19 mouse cellular contexts compared by ENCODE assay signal in the genomic region with DNA sequence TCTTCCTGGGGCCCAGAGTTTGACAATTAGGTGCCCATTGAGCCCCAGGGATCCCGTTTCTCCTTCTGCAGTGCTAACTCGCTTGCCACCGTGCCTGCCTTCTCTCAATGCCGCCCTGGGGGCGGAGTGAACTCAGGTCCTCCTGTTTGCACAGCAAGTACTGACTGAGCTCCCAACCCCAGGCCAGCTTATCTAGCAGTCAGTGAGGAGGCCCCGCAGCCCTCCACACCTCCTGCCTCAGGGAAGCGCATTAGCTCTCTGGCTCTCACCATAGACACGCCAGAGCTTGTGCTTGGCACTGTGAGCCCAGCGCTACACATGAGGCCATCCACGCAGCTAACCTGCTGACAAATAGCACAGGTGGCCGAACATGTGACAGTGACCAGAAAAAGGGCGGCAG. TPM values are rescaled to one million over a fixed set of nuclear protein-coding genes. Genes with fewer than 3 reads are reported as not detected.
DNase-seq lines count a peak whose midpoint lies in the region; ATAC-seq and TF ChIP-seq lines count a peak whose summit lies in the region.
"Had no signal": no experiment of that assay in that cellular context is flagged by ENCODE, and none has a peak within 500 bp of the region (broad histone marks: within the 10 kb centered on the region; RNA-seq: fewer than 3 reads in every experiment).

No protein-coding gene starts in this region.

- peak; percentile 65 for DNase-seq in liver
- DNase-seq in liver, postnatal 0 days: no peak
- DNase-seq in embryonic facial prominence, embryonic 10.5 days (ENCODE audit: low spot score): no peak
- DNase-seq in intestine, embryonic 14.5 days (ENCODE audit: low spot score): peak; percentile 64
- DNase-seq in layer of hippocampus, adult 18-20 months (ENCODE audit: low spot score in 2 of 2): no peak
- DNase-seq in ovary, postnatal 14 days (ENCODE audit: low spot score): no peak
- DNase-seq in kidney, postnatal 14 days: no peak
- DNase-seq: adrenal gland, postnatal 25 days; cerebellum, postnatal 14 days; gastrocnemius, adult 2 months; retina, postnatal 1 day; thymus, adult 18-20 months had no signal

- TF ChIP-seq EP300 in liver, postnatal 0 days (IDR thresholded peaks at IDR 0.05; ENCODE audit: low read depth): no peak

- H3K9ac ChIP-seq in liver, postnatal 0 days (replicated peaks): no peak overlapping the region
- H3K9ac ChIP-seq in intestine, embryonic 14.5 days (ENCODE audit: low read length): no peak overlapping the region
- H3K9ac ChIP-seq: forebrain, embryonic 15.5 days; hindbrain, embryonic 15.5 days had no signal

- H3K27me3 ChIP-seq in liver, postnatal 0 days (ENCODE audit: insufficient read depth, low read length): 0 out of 2 replicates have a peak, but pooled peaks cover 4% of the 10 kb centered on the region
- H3K27me3 ChIP-seq in embryonic facial prominence, embryonic 10.5 days (replicated peaks; ENCODE audit: low read depth, poor library complexity, severe bottlenecking): peaks cover 16% of the 10 kb centered on the region; the same call in 1 of the 2 replicates
- no peaks in the 10 kb centered on the region for H3K27me3 ChIP-seq in intestine, embryonic 14.5 days (replicated peaks; ENCODE audit: control insufficient read depth, insufficient read depth, low read length)
- H3K27me3 ChIP-seq: forebrain, embryonic 15.5 days; hindbrain, embryonic 15.5 days had no signal

- no peak overlapping the region for H3K4me3 ChIP-seq in liver, postnatal 0 days (ENCODE audit: low read depth, low read length)
- H3K4me3 ChIP-seq in embryonic facial prominence, embryonic 10.5 days: no peak overlapping the region
- H3K4me3 ChIP-seq in intestine, embryonic 14.5 days (ENCODE audit: low read depth, low read length): no peak overlapping the region
- H3K4me3 ChIP-seq: forebrain, embryonic 15.5 days; gastrocnemius, adult 2 months; heart, embryonic 12.5 days; hindbrain, embryonic 15.5 days; limb, embryonic 10.5 days had no signal

- TF ChIP-seq CTCF in liver, postnatal 0 days (IDR thresholded peaks at IDR 0.05; ENCODE audit: low read depth): no peak

- no peak overlapping the region for H3K27ac ChIP-seq in liver, postnatal 0 days (ENCODE audit: low read depth)
- 0 out of 2 replicates have a peak overlapping the region, but pooled peaks have one; percentile 16 for H3K27ac ChIP-seq in embryonic facial prominence, embryonic 10.5 days (replicated peaks)
- H3K27ac ChIP-seq in intestine, embryonic 14.5 days (ENCODE audit: low read depth): no peak overlapping the region
- H3K27ac ChIP-seq: forebrain, embryonic 15.5 days; gastrocnemius, adult 2 months; hindbrain, embryonic 15.5 days; kidney, postnatal 0 days; macrophage had no signal

- H3K4me2 ChIP-seq in liver, postnatal 0 days (ENCODE audit: low read depth, low read length): no peak overlapping the region
- no peak overlapping the region for H3K4me2 ChIP-seq in intestine, embryonic 14.5 days (ENCODE audit: low read length)
- H3K4me2 ChIP-seq: forebrain, embryonic 15.5 days; hindbrain, embryonic 15.5 days had no signal

- no peaks in the 10 kb centered on the region for H3K9me3 ChIP-seq in liver, postnatal 0 days (ENCODE audit: low read length)
- no peaks in the 10 kb centered on the region for H3K9me3 ChIP-seq in embryonic facial prominence, embryonic 10.5 days
- H3K9me3 ChIP-seq in intestine, embryonic 14.5 days (ENCODE audit: control insufficient read depth, low read length): no peaks in the 10 kb centered on the region
- H3K9me3 ChIP-seq: forebrain, embryonic 15.5 days; heart, embryonic 12.5 days; hindbrain, embryonic 15.5 days; limb, embryonic 10.5 days had no signal

- WGBS in liver, postnatal 0 days (ENCODE audit: insufficient replicate concordance): 43% methylated on average over 12 of the region's 12 CpGs
- 58% methylated on average over 12 of the region's 12 CpGs for WGBS in embryonic facial prominence, embryonic 10.5 days
- WGBS in intestine, embryonic 14.5 days: 39% methylated on average over 12 of the region's 12 CpGs

- H3K4me1 ChIP-seq in liver, postnatal 0 days (ENCODE audit: insufficient read depth): peaks cover 13% of the 10 kb centered on the region
- peaks cover 28% of the 10 kb centered on the region for H3K4me1 ChIP-seq in embryonic facial prominence, embryonic 10.5 days
- H3K4me1 ChIP-seq in intestine, embryonic 14.5 days (replicated peaks; ENCODE audit: control insufficient read depth, insufficient read depth, low read length): peaks cover 37% of the 10 kb centered on the region

- no peaks in the 10 kb centered on the region for H3K36me3 ChIP-seq in liver, postnatal 0 days (replicated peaks; ENCODE audit: insufficient read depth, low read length)
- no peaks in the 10 kb centered on the region for H3K36me3 ChIP-seq in embryonic facial prominence, embryonic 10.5 days (replicated peaks)
- no peaks in the 10 kb centered on the region for H3K36me3 ChIP-seq in intestine, embryonic 14.5 days (ENCODE audit: control insufficient read depth, insufficient read depth, low read length)
- H3K36me3 ChIP-seq: forebrain, embryonic 15.5 days; heart, embryonic 12.5 days; hindbrain, embryonic 15.5 days; limb, embryonic 10.5 days had no signal

- ATAC-seq in liver, postnatal 0 days: no peak; the same call in 1 of the 2 replicates
- peak; percentile 41; the same call in 1 of the 2 replicates for ATAC-seq in intestine, embryonic 14.5 days (replicated peaks; ENCODE audit: low FRiP score, low TSS enrichment, low read depth)
- ATAC-seq in megakaryocyte progenitor cell, adult 5-6 weeks (replicated peaks; ENCODE audit: poor library complexity): peak; percentile 35; the same call in 1 of the 2 replicates
- ATAC-seq: forebrain, embryonic 15.5 days had no signal

RNA-seq across cellular contexts. Expression of a gene that starts 22.8 kb away (rescaled TPM):
- polyA plus RNA-seq in liver, postnatal 0 days (2015; fragmentation: Nextera tagmentation; extraction: Ambion mirVana): 1.4 TPM in 2 replicates
- 0.47 and 0.95 TPM in 2 replicates for polyA plus RNA-seq in embryonic facial prominence, embryonic 10.5 days (2016; fragmentation: Nextera tagmentation; extraction: Ambion mirVana)
- polyA plus RNA-seq in intestine, embryonic 14.5 days (2014; fragmentation: Nextera tagmentation; extraction: Ambion mirVana): 3.8 and 4.8 TPM in 2 replicates
- total RNA-seq in megakaryocyte progenitor cell, adult 5-6 weeks (2015): not detected in 2 replicates
- not detected in 2 replicates for total RNA-seq in megakaryocyte progenitor cell, adult 5-6 weeks (2017)
- total RNA-seq in layer of hippocampus, adult 18-20 months (2021): under 1 TPM in 1 of 2 experiments, not detected in 1; 0.52 TPM
- polyA plus RNA-seq: macrophage had no signal

RNA-seq across cellular contexts. Expression of a gene that starts 55.8 kb away (rescaled TPM):
- 31.4 and 32.4 TPM in 2 replicates for polyA plus RNA-seq in liver, postnatal 0 days (2015; fragmentation: Nextera tagmentation; extraction: Ambion mirVana)
- 66.2 and 71.7 TPM in 2 replicates for polyA plus RNA-seq in embryonic facial prominence, embryonic 10.5 days (2016; fragmentation: Nextera tagmentation; extraction: Ambion mirVana)
- polyA plus RNA-seq in intestine, embryonic 14.5 days (2014; fragmentation: Nextera tagmentation; extraction: Ambion mirVana): 42.6 and 47.8 TPM in 2 replicates
- 13.8 and 15.8 TPM in 2 replicates for total RNA-seq in megakaryocyte progenitor cell, adult 5-6 weeks (2015)
- total RNA-seq in megakaryocyte progenitor cell, adult 5-6 weeks (2017): 58.4 and 65.8 TPM in 2 replicates
- total RNA-seq in layer of hippocampus, adult 18-20 months (2021): 10 to 100 TPM; 64.8 to 68.8 TPM

Comparison
In these comparisons a context has a peak if more than half of its experiments do, and no peak if none do; other contexts are left out.
1. DNase-seq: peak in liver (single experiment) and intestine, embryonic 14.5 days (single experiment); none in liver, postnatal 0 days (single experiment), embryonic facial prominence, embryonic 10.5 days (single experiment), layer of hippocampus, adult 18-20 months (0 of 2), ovary, postnatal 14 days (single experiment) and kidney, postnatal 14 days (single experiment).